Mouse (Mus musculus): ENCODE measurements around the gene Ssbp3. TPM values are rescaled to one million over a fixed set of nuclear protein-coding genes. Genes with fewer than 3 reads are reported as not detected.

Ssbp3 gene
- polyA plus RNA-seq, 1 experiment from 2014 or later = 173 TPM

GRCm38 (mm10) chr4:106924175-106924574 is 13.7 kb downstream of the Ssbp3 start:
- ATAC-seq = no peak

GRCm38 (mm10) chr4:106924888-106925287 is 14.4 kb downstream of the Ssbp3 start:
- no peak for ATAC-seq
- peaks cover 71% of the 10 kb centered on the region for H3K4me1 ChIP-seq
- H3K9ac ChIP-seq = no peak overlapping the region
- no peak overlapping the region for H3K4me3 ChIP-seq
- no peak overlapping the region for H3K4me2 ChIP-seq
- 85% methylated on average over 10 of the region's 10 CpGs for WGBS
- peaks cover 80% of the 10 kb centered on the region for H3K36me3 ChIP-seq (ENCODE audit: poor library complexity, severe bottlenecking)
- H3K27me3 ChIP-seq = no peaks in the 10 kb centered on the region
- H3K27ac ChIP-seq = no peak overlapping the region
- no peaks in the 10 kb centered on the region for H3K9me3 ChIP-seq (replicated peaks)

More at GRCm38 (mm10) chr4:106924175-106924574, 13.7 kb downstream of the Ssbp3 start:
- H3K4me1 ChIP-seq = peaks cover 68% of the 10 kb centered on the region
- H3K9me3 ChIP-seq (replicated peaks) = no peaks in the 10 kb centered on the region
- WGBS = 92% methylated on average over 4 of the region's 4 CpGs
- H3K9ac ChIP-seq = no peak overlapping the region
- no peaks in the 10 kb centered on the region for H3K27me3 ChIP-seq
- H3K4me2 ChIP-seq = no peak overlapping the region
- H3K27ac ChIP-seq = no peak overlapping the region
- peaks cover 87% of the 10 kb centered on the region for H3K36me3 ChIP-seq (ENCODE audit: poor library complexity, severe bottlenecking)
- H3K4me3 ChIP-seq = no peak overlapping the region

GRCm38 (mm10) chr4:106926401-106926800 is 15.9 kb downstream of the Ssbp3 start:
- no peak for ATAC-seq
- H3K27ac ChIP-seq = no peak overlapping the region
- peaks cover 71% of the 10 kb centered on the region for H3K36me3 ChIP-seq (ENCODE audit: poor library complexity, severe bottlenecking)
- no peak overlapping the region for H3K4me2 ChIP-seq
- H3K9ac ChIP-seq = 0 out of 2 replicates have a peak overlapping the region, but pooled peaks have one; percentile 9
- no peak overlapping the region for H3K4me3 ChIP-seq
- H3K9me3 ChIP-seq (replicated peaks) = no peaks in the 10 kb centered on the region
- peaks cover 65% of the 10 kb centered on the region for H3K4me1 ChIP-seq
- 77% methylated on average over 9 of the region's 9 CpGs for WGBS
- no peaks in the 10 kb centered on the region for H3K27me3 ChIP-seq

GRCm38 (mm10) chr4:106927034-106927433 is 16.5 kb downstream of the Ssbp3 start:
- Histone ChIP-seq H3K27ac (no peak overlapping the region), H3K36me3 (ENCODE audit: poor library complexity, severe bottlenecking) (peaks cover 71% of the 10 kb centered on the region), H3K9me3 (replicated peaks) (no peaks in the 10 kb centered on the region), H3K4me3 (no peak overlapping the region), H3K9ac (no peak overlapping the region), H3K27me3 (no peaks in the 10 kb centered on the region), H3K4me2 (no peak overlapping the region), H3K4me1 (peaks cover 59% of the 10 kb centered on the region)
- WGBS = 71% methylated on average over 6 of the region's 6 CpGs
- ATAC-seq = no peak

GRCm38 (mm10) chr4:106928961-106929360 is 18.5 kb downstream of the Ssbp3 start:
- Histone ChIP-seq H3K9me3 (replicated peaks) (no peaks in the 10 kb centered on the region), H3K27me3 (no peaks in the 10 kb centered on the region), H3K4me1 (peaks cover 65% of the 10 kb centered on the region), H3K4me2 (no peak overlapping the region), H3K9ac (no peak overlapping the region), H3K27ac (no peak overlapping the region), H3K36me3 (ENCODE audit: poor library complexity, severe bottlenecking) (peaks cover 69% of the 10 kb centered on the region), H3K4me3 (no peak overlapping the region)
- no peak for ATAC-seq
- 79% methylated on average over 7 of the region's 7 CpGs for WGBS

- Histone ChIP-seq H3K4me2 (no peak overlapping the region), H3K4me3 (no peak overlapping the region), H3K36me3 (ENCODE audit: poor library complexity, severe bottlenecking) (peaks cover 51% of the 10 kb centered on the region), H3K27me3 (no peaks in the 10 kb centered on the region), H3K4me1 (peaks cover 87% of the 10 kb centered on the region), H3K27ac (no peak overlapping the region), H3K9ac (no peak overlapping the region), H3K9me3 (replicated peaks) (no peaks in the 10 kb centered on the region)
- no peak for ATAC-seq
- 95% methylated on average over 7 of the region's 7 CpGs for WGBS
Observed at GRCm38 (mm10) chr4:106932583-106932982, 22.1 kb downstream of the Ssbp3 start.

- no peak overlapping the region for H3K4me2 ChIP-seq
- H3K36me3 ChIP-seq (ENCODE audit: poor library complexity, severe bottlenecking) = peaks cover 39% of the 10 kb centered on the region
- ATAC-seq = no peak
- no peak overlapping the region for H3K9ac ChIP-seq
- H3K27me3 ChIP-seq = no peaks in the 10 kb centered on the region
- peaks cover 88% of the 10 kb centered on the region for H3K4me1 ChIP-seq
- no peaks in the 10 kb centered on the region for H3K9me3 ChIP-seq (replicated peaks)
- H3K4me3 ChIP-seq = no peak overlapping the region
- WGBS = 75% methylated on average over 9 of the region's 9 CpGs
- H3K27ac ChIP-seq = no peak overlapping the region
Observed at GRCm38 (mm10) chr4:106933813-106934482, 23.4 kb downstream of the Ssbp3 start.

GRCm38 (mm10) chr4:106934931-106935582 is 24.6 kb downstream of the Ssbp3 start:
- H3K4me1 ChIP-seq = peaks cover 88% of the 10 kb centered on the region
- H3K4me3 ChIP-seq = no peak overlapping the region
- 34% methylated on average over 12 of the region's 12 CpGs for WGBS
- H3K4me2 ChIP-seq = peak overlapping the region; percentile 25
- no peaks in the 10 kb centered on the region for H3K27me3 ChIP-seq
- ATAC-seq = no peak
- peak overlapping the region; percentile 90 for H3K27ac ChIP-seq
- H3K9me3 ChIP-seq (replicated peaks) = no peaks in the 10 kb centered on the region
- peaks cover 37% of the 10 kb centered on the region for H3K36me3 ChIP-seq (ENCODE audit: poor library complexity, severe bottlenecking)
- H3K9ac ChIP-seq = peak overlapping the region; percentile 60

- H3K27ac ChIP-seq = peak overlapping the region; percentile 90
- H3K4me1 ChIP-seq = peaks cover 87% of the 10 kb centered on the region
- H3K36me3 ChIP-seq (ENCODE audit: poor library complexity, severe bottlenecking) = peaks cover 37% of the 10 kb centered on the region
- H3K9ac ChIP-seq = peak overlapping the region; percentile 60
- H3K9me3 ChIP-seq (replicated peaks) = no peaks in the 10 kb centered on the region
- ATAC-seq = no peak
- WGBS = 4% methylated on average over 2 of the region's 2 CpGs
- H3K27me3 ChIP-seq = no peaks in the 10 kb centered on the region
- H3K4me2 ChIP-seq = peak overlapping the region; percentile 25
- H3K4me3 ChIP-seq = no peak overlapping the region
Observed at GRCm38 (mm10) chr4:106935583-106935935, 25.1 kb downstream of the Ssbp3 start.

- Histone ChIP-seq H3K27me3 (no peaks in the 10 kb centered on the region), H3K4me1 (peaks cover 88% of the 10 kb centered on the region), H3K9me3 (replicated peaks) (no peaks in the 10 kb centered on the region), H3K4me3 (no peak overlapping the region), H3K9ac (peak overlapping the region; percentile 60), H3K36me3 (ENCODE audit: poor library complexity, severe bottlenecking) (peaks cover 37% of the 10 kb centered on the region), H3K4me2 (peak overlapping the region; percentile 32), H3K27ac (peak overlapping the region; percentile 90)
- ATAC-seq = no peak
- WGBS = 41% methylated on average over 3 of the region's 3 CpGs
Observed at GRCm38 (mm10) chr4:106936041-106936440, 25.5 kb downstream of the Ssbp3 start.

GRCm38 (mm10) chr4:106936741-106937140 is 26.2 kb downstream of the Ssbp3 start:
- no peak for ATAC-seq
- Histone ChIP-seq H3K36me3 (ENCODE audit: poor library complexity, severe bottlenecking) (peaks cover 33% of the 10 kb centered on the region), H3K4me3 (no peak overlapping the region; the same call in 1 of the 2 replicates), H3K9ac (peak overlapping the region; percentile 60), H3K27me3 (no peaks in the 10 kb centered on the region), H3K27ac (peak overlapping the region; percentile 90), H3K4me2 (peak overlapping the region; percentile 32), H3K9me3 (replicated peaks) (no peaks in the 10 kb centered on the region), H3K4me1 (peaks cover 95% of the 10 kb centered on the region)
- WGBS = 1% methylated on average over 8 of the region's 8 CpGs

- Histone ChIP-seq H3K4me1 (peaks cover 98% of the 10 kb centered on the region), H3K4me3 (no peak overlapping the region), H3K27ac (peak overlapping the region; percentile 91), H3K36me3 (ENCODE audit: poor library complexity, severe bottlenecking) (peaks cover 21% of the 10 kb centered on the region), H3K9me3 (replicated peaks) (no peaks in the 10 kb centered on the region), H3K9ac (peak overlapping the region; percentile 50), H3K27me3 (no peaks in the 10 kb centered on the region), H3K4me2 (peak overlapping the region; percentile 44)
- WGBS = 52% methylated on average over 8 of the region's 8 CpGs
- ATAC-seq = no peak
Observed at GRCm38 (mm10) chr4:106938506-106939222, 28.2 kb downstream of the Ssbp3 start.
